Mouse (Mus musculus) kidney, adult 2 months (tissue): ENCODE results near the gene Il31ra.

ENCODE experiments used
- CTCF ChIP-seq: fragments of 200-500 bp; conservative IDR thresholded peaks from 2 replicates; pipeline ENCODE4 v1.5.1; 2011; ENCODE audit warnings: low read depth, mild to moderate bottlenecking, control low read depth, low read length, moderate library complexity, mixed read lengths; ENCODE audit not compliant: insufficient read depth, insufficient read length
- POLR2A ChIP-seq: fragments of 200-500 bp; IDR thresholded peaks from one replicate; pipeline ENCODE4 v1.6.1; 2011; ENCODE audit warnings: low read depth, low read length, control low read depth

DNA sequence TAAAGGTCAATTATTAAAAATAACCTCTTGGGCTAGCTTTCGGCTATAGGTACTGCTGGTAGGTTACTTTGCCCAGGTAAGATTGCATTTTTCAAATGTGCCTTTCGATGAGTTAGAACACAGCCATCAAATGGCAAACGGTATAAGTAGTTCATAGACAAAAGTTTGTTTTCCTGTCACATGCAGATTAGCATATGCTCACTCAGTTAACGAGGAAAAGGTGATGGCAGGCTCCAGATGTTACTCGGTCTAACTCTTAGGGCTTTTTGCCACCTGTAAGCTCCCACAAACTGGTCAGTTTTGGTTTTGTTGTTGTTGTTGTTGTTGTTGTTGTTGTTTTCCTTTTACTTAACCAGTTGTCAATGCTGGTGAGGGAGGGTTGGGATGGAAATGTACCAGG lies 85.7 kb downstream of the Il31ra start:
- no peak for TF ChIP-seq POLR2A
- no peak for TF ChIP-seq CTCF
